Mouse (Mus musculus): ENCODE results near the gene Cryga.
"Not testable (repeated sequence)": the region's sequence is repeated elsewhere in the genome, so short reads cannot be mapped to it uniquely, and the experiment has no call there.

Cryga gene

GRCm38 (mm10) chr1:65090370-65090769 is 12.8 kb downstream of the Cryga start:
- no peak for DNase-seq (ENCODE audit: low spot score in 2 of 2)

GRCm38 (mm10) chr1:65088567-65089356 is 14.4 kb downstream of the Cryga start:
- DNase-seq (ENCODE audit: low spot score in 2 of 2) = no peak

- DNase-seq (ENCODE audit: low spot score in 2 of 2) = no peak
These were observed 21.0 kb downstream of the Cryga start, which contains the start of gene Crygb for GRCm38 (mm10) chr1:65082188-65082587. Gene Crygb (minus strand): TSS chr1:65082288.

- DNase-seq (ENCODE audit: low spot score in 2 of 2) = no peak
These were observed 27.6 kb downstream of the Cryga start for GRCm38 (mm10) chr1:65075607-65076006.

GRCm38 (mm10) chr1:65073589-65073988 is 29.6 kb downstream of the Cryga start, which contains the start of gene Crygc:
Gene Crygc (minus strand): TSS chr1:65073689.
- no peak for DNase-seq (ENCODE audit: low spot score in 2 of 2)

GRCm38 (mm10) chr1:65067842-65068241 is 35.3 kb downstream of the Cryga start:
- no peak for DNase-seq (ENCODE audit: low spot score in 2 of 2)

GRCm38 (mm10) chr1:65064201-65064600 is 39.0 kb downstream of the Cryga start:
- DNase-seq (ENCODE audit: low spot score in 2 of 2) = no peak

GRCm38 (mm10) chr1:65063352-65063751 is 39.8 kb downstream of the Cryga start, which contains the start of gene Crygd:
Gene Crygd (minus strand): TSS chr1:65063452.
- DNase-seq (ENCODE audit: low spot score in 2 of 2) = no peak

- DNase-seq (ENCODE audit: low spot score in 2 of 2) = no peak
These were observed 51.0 kb downstream of the Cryga start for GRCm38 (mm10) chr1:65052140-65052539.

- DNase-seq (ENCODE audit: low spot score in 2 of 2) = no peak
These were observed 51.5 kb downstream of the Cryga start for GRCm38 (mm10) chr1:65051696-65052095.

GRCm38 (mm10) chr1:65050952-65051351 is 52.2 kb downstream of the Cryga start, which contains the start of gene Cryge:
Gene Cryge (minus strand): TSS chr1:65051149.
- not testable (repeated sequence) for DNase-seq (ENCODE audit: low spot score in 2 of 2)
